Mouse (Mus musculus) embryonic facial prominence, embryonic 12.5 days (tissue): ENCODE data around the gene Obscn. TPM values are rescaled to one million over a fixed set of nuclear protein-coding genes. Genes with fewer than 3 reads are reported as not detected.

Experiments
- ATAC-seq: fragments of 200-750 bp; cut with Nextera tagmentation; 2 replicates; pipeline ENCODE4 v1.8.0; 2017; ENCODE audit not compliant: insufficient number of reproducible peaks, insufficient read depth, low FRiP score, low TSS enrichment
- H3K27ac ChIP-seq: fragments of 300-500 bp; sonication (generic); 2 replicates; pipeline ENCODE4 v1.5.1; 2016; ENCODE audit warnings: mild to moderate bottlenecking
- H3K27me3 ChIP-seq: fragments of 300-500 bp; sonication (generic); 2 replicates; pipeline ENCODE4 v1.6.1; 2016; ENCODE audit warnings: mild to moderate bottlenecking, moderate library complexity
- H3K36me3 ChIP-seq: fragments of 300-500 bp; sonication (generic); 2 replicates; pipeline ENCODE4 v1.6.1; 2016; ENCODE audit warnings: mild to moderate bottlenecking
- H3K4me1 ChIP-seq: fragments of 300-500 bp; sonication (generic); 2 replicates; pipeline ENCODE4 v1.6.1; 2016
- H3K4me2 ChIP-seq: fragments of 300-500 bp; sonication (generic); replicated peaks from 2 replicates; pipeline ENCODE4 v1.6.1; 2016; ENCODE audit warnings: mild to moderate bottlenecking, moderate library complexity
- H3K4me3 ChIP-seq: fragments of 300-500 bp; sonication (generic); 2 replicates; pipeline ENCODE4 v1.5.1; 2016; ENCODE audit warnings: mild to moderate bottlenecking
- H3K9ac ChIP-seq: fragments of 300-500 bp; sonication (generic); 2 replicates; pipeline ENCODE4 v1.6.1; 2016; ENCODE audit warnings: mild to moderate bottlenecking, moderate library complexity
- H3K9me3 ChIP-seq: fragments of 300-500 bp; sonication (generic); 2 replicates; pipeline ENCODE4 v1.6.1; 2016; ENCODE audit warnings: mild to moderate bottlenecking, moderate library complexity
- WGBS: fragments of 180-500 bp; shearing (Covaris S2); methylation state at CpG from one replicate; pipeline ENCODE4 v1.1.7; 2016; 5-methylcytosine and 5-hydroxymethylcytosine counted together
- polyA plus RNA-seq: library from polyadenylated mRNA; unstranded; fragments of >200 nt; fragmentation: Nextera tagmentation; extraction: Ambion mirVana; gene quantifications from 2 replicates; pipeline ENCODE4 v1.2.1, GENCODE M21; 2016

Gene Obscn
- polyA plus RNA-seq: 0.28 and 0.69 TPM in 2 replicates

GRCm38 (mm10) chr11:59135904-59136452 is at the start of gene Obscn:
Gene Obscn (minus strand): TSS chr11:59136402.
- no peak for ATAC-seq
- Histone ChIP-seq H3K36me3 (no peaks in the 10 kb centered on the region), H3K4me2 (peak within 1 kb of the TSS; percentile 44), H3K9ac (no peak within 1 kb of the TSS), H3K27me3 (peaks cover 85% of the 10 kb centered on the region), H3K4me1 (peaks cover 9% of the 10 kb centered on the region), H3K27ac (no peak within 1 kb of the TSS), H3K4me3 (peak within 1 kb of the TSS; percentile 23), H3K9me3 (no peaks in the 10 kb centered on the region)
- 15% methylated on average over 44 of the region's 44 CpGs for WGBS

GRCm38 (mm10) chr11:59185490-59185889 is 49.3 kb upstream of the Obscn start:
- no peak overlapping the region for H3K4me2 ChIP-seq
- H3K9ac ChIP-seq: no peak overlapping the region
- no peaks in the 10 kb centered on the region for H3K27me3 ChIP-seq
- H3K27ac ChIP-seq: no peak overlapping the region
- no peak for ATAC-seq
- no peak overlapping the region for H3K4me3 ChIP-seq
- no peaks in the 10 kb centered on the region for H3K9me3 ChIP-seq
- peaks cover 31% of the 10 kb centered on the region for H3K36me3 ChIP-seq
- no peaks in the 10 kb centered on the region for H3K4me1 ChIP-seq
- 77% methylated on average over 5 of the region's 5 CpGs for WGBS

GRCm38 (mm10) chr11:59183821-59184220 is 47.6 kb upstream of the Obscn start:
- Histone ChIP-seq H3K9ac (no peak overlapping the region), H3K9me3 (no peaks in the 10 kb centered on the region), H3K4me3 (no peak overlapping the region), H3K27ac (no peak overlapping the region), H3K27me3 (peaks cover 13% of the 10 kb centered on the region), H3K4me2 (no peak overlapping the region), H3K4me1 (no peaks in the 10 kb centered on the region), H3K36me3 (peaks cover 31% of the 10 kb centered on the region)
- WGBS: 42% methylated on average over 3 of the region's 3 CpGs
- no peak for ATAC-seq

- Histone ChIP-seq H3K36me3 (peaks cover 31% of the 10 kb centered on the region), H3K9me3 (no peaks in the 10 kb centered on the region), H3K27ac (no peak within 1 kb of the TSS), H3K4me1 (no peaks in the 10 kb centered on the region), H3K27me3 (peaks cover 22% of the 10 kb centered on the region), H3K4me2 (no peak within 1 kb of the TSS), H3K9ac (no peak within 1 kb of the TSS), H3K4me3 (no peak within 1 kb of the TSS)
- WGBS: 49% methylated on average over 3 of the region's 3 CpGs
- ATAC-seq: no peak
Observed at GRCm38 (mm10) chr11:59182864-59183331, 46.7 kb upstream of the Obscn start, which contains the start of gene Gjc2. Gene Gjc2 (minus strand): TSS chr11:59183213.

GRCm38 (mm10) chr11:59176921-59177320 is 40.7 kb upstream of the Obscn start:
- Histone ChIP-seq H3K4me1 (no peaks in the 10 kb centered on the region), H3K27ac (no peak overlapping the region), H3K4me2 (peak overlapping the region; percentile 37), H3K36me3 (no peaks in the 10 kb centered on the region), H3K9ac (no peak overlapping the region), H3K9me3 (no peaks in the 10 kb centered on the region), H3K4me3 (peak overlapping the region; percentile 19; the same call in 1 of the 2 replicates), H3K27me3 (peaks cover 69% of the 10 kb centered on the region)
- ATAC-seq: no peak
- WGBS: 10% methylated on average over 34 of the region's 34 CpGs

GRCm38 (mm10) chr11:59176475-59176874 is 40.3 kb upstream of the Obscn start:
- Histone ChIP-seq H3K9ac (no peak overlapping the region), H3K27ac (no peak overlapping the region), H3K9me3 (no peaks in the 10 kb centered on the region), H3K4me1 (no peaks in the 10 kb centered on the region), H3K27me3 (peaks cover 69% of the 10 kb centered on the region), H3K4me3 (peak overlapping the region; percentile 19; the same call in 1 of the 2 replicates), H3K36me3 (no peaks in the 10 kb centered on the region), H3K4me2 (peak overlapping the region; percentile 37)
- ATAC-seq: no peak
- WGBS: 3% methylated on average over 44 of the region's 48 CpGs

- Histone ChIP-seq H3K36me3 (no peaks in the 10 kb centered on the region), H3K9ac (no peak overlapping the region), H3K9me3 (no peaks in the 10 kb centered on the region), H3K4me3 (no peak overlapping the region), H3K27ac (no peak overlapping the region), H3K27me3 (peaks cover 61% of the 10 kb centered on the region), H3K4me2 (no peak overlapping the region), H3K4me1 (no peaks in the 10 kb centered on the region)
- WGBS: 62% methylated on average over 6 of the region's 6 CpGs
- no peak for ATAC-seq
Observed at GRCm38 (mm10) chr11:59174189-59174838, 38.1 kb upstream of the Obscn start.

GRCm38 (mm10) chr11:59170549-59170948 is 34.3 kb upstream of the Obscn start:
- no peak overlapping the region for H3K9ac ChIP-seq

GRCm38 (mm10) chr11:59169807-59170206 is 33.6 kb upstream of the Obscn start:
- H3K27me3 ChIP-seq: peaks cover 16% of the 10 kb centered on the region
- H3K36me3 ChIP-seq: no peaks in the 10 kb centered on the region
- no peak overlapping the region for H3K4me3 ChIP-seq
- no peak for ATAC-seq
- H3K9me3 ChIP-seq: no peaks in the 10 kb centered on the region
- no peak overlapping the region for H3K4me2 ChIP-seq
- H3K27ac ChIP-seq: no peak overlapping the region
- no peak overlapping the region for H3K9ac ChIP-seq
- 52% methylated on average over 3 of the region's 3 CpGs for WGBS
- no peaks in the 10 kb centered on the region for H3K4me1 ChIP-seq

More at GRCm38 (mm10) chr11:59170549-59170948, 34.3 kb upstream of the Obscn start:
- Histone ChIP-seq H3K27ac (no peak overlapping the region), H3K4me2 (no peak overlapping the region), H3K36me3 (no peaks in the 10 kb centered on the region), H3K4me3 (no peak overlapping the region), H3K27me3 (peaks cover 23% of the 10 kb centered on the region), H3K9me3 (no peaks in the 10 kb centered on the region), H3K4me1 (no peaks in the 10 kb centered on the region)
- WGBS: 79% methylated on average over 4 of the region's 4 CpGs
- ATAC-seq: no peak

GRCm38 (mm10) chr11:59165616-59166241 is 29.5 kb upstream of the Obscn start:
- Histone ChIP-seq H3K4me2 (no peak overlapping the region), H3K36me3 (no peaks in the 10 kb centered on the region), H3K4me3 (no peak overlapping the region), H3K27ac (no peak overlapping the region), H3K9me3 (no peaks in the 10 kb centered on the region), H3K9ac (no peak overlapping the region), H3K4me1 (peaks cover 12% of the 10 kb centered on the region; the same call in 1 of the 2 replicates), H3K27me3 (no peaks in the 10 kb centered on the region)
- 78% methylated on average over 2 of the region's 2 CpGs for WGBS
- ATAC-seq: no peak

GRCm38 (mm10) chr11:59164384-59164783 is 28.2 kb upstream of the Obscn start:
- H3K36me3 ChIP-seq: no peaks in the 10 kb centered on the region
- 83% methylated on average over 9 of the region's 9 CpGs for WGBS
- no peaks in the 10 kb centered on the region for H3K27me3 ChIP-seq
- peak overlapping the region; percentile 79; the same call in 1 of the 2 replicates for H3K4me3 ChIP-seq
- H3K27ac ChIP-seq: no peak overlapping the region
- peak overlapping the region; percentile 53 for H3K4me2 ChIP-seq
- no peak for ATAC-seq
- H3K9me3 ChIP-seq: no peaks in the 10 kb centered on the region
- no peak overlapping the region for H3K9ac ChIP-seq
- peaks cover 12% of the 10 kb centered on the region; the same call in 1 of the 2 replicates for H3K4me1 ChIP-seq
